Mouse (Mus musculus) brain, embryonic 14.5 days (tissue): ENCODE measurements around the gene Fcrla.

Source experiments
- CTCF ChIP-seq: fragments of 200-500 bp; IDR thresholded peaks from 2 replicates; pipeline ENCODE4 v1.5.1; 2012; ENCODE audit warnings: inconsistent platforms, mild to moderate bottlenecking, moderate library complexity, borderline replicate concordance; ENCODE audit not compliant: insufficient read depth, insufficient read length; ENCODE audit errors: extremely low read depth
- POLR2A ChIP-seq: fragments of 200-500 bp; IDR thresholded peaks from 2 replicates; pipeline ENCODE4 v1.6.1; 2012; ENCODE audit warnings: mild to moderate bottlenecking, inconsistent platforms, borderline replicate concordance; ENCODE audit not compliant: poor library complexity, insufficient read depth, insufficient read length, severe bottlenecking; ENCODE audit errors: extremely low read depth

DNA sequence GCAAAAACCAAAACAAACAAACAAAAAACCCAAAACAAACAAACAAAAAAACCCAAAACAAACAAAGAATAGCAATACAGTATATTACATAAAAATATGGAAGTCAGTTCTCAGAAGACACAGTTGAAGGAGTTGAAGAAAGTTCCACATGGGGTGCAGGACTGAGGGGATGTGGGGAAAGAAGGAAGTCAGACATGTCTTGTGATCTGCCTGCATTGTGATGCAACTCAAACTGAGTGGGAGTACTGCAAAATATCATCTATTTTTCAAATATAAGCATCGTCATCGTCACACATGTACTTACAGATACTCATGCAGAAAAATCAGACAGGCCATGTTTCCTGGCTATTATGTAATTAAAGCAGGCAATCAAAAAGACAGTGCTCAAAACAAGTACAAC, 25.8 kb upstream of the Fcrla start:
- no peak for TF ChIP-seq POLR2A
- no peak for TF ChIP-seq CTCF
